Mouse (Mus musculus): ENCODE data around the gene Agpat4.

GRCm38 (mm10) chr17:12092901-12093564 lies 25.5 kb upstream of the Agpat4 start:
- TF ChIP-seq GATA1 (IDR thresholded peaks at IDR 0.05; ENCODE audit: borderline replicate concordance, low read length) (no peak), FLI1 (IDR thresholded peaks at IDR 0.05; ENCODE audit: low read length) (no peak)
